Mouse (Mus musculus): ENCODE data around the gene Fam13a.

Gene Fam13a

GRCm38 (mm10) chr6:58882271-58882670, 142.1 kb downstream of the Fam13a start:
- DNase-seq (ENCODE audit: low spot score in 2 of 2) = no peak

Measured in right cerebral cortex, postnatal 10 days (tissue).